Mouse (Mus musculus): ENCODE measurements around the gene Cadps. TPM values are rescaled to one million over a fixed set of nuclear protein-coding genes. Genes with fewer than 3 reads are reported as not detected.

Gene Cadps
- polyA plus RNA-seq, 1 experiment = 187 TPM

DNA sequence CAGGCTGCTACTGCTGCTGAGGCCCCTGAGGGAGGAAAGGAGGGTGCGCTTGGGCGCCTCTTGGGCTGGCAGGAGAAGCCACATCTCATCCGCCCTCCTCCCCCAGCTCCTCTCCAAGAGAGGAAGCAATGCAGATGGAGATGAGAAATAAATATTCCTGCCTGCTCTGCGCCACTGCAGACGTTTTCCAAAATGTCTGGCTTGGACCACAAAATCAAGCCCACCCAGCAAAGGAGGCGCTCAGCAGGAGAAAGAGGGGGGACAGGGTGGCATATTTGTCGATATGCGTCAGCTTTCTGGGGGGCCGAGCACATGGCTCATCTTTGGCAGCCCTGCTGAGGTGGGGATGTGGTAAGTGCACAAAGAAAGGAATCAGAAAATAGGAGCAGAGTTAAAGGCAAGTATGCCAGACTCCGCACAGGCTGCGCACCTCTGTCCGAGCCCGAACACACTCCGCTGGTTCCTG lies 385.9 kb downstream of the Cadps start:
- Histone ChIP-seq H3K4me1 (ENCODE audit: control insufficient read depth, insufficient read depth, low read length) (peaks cover 3% of the 10 kb centered on the region), H3K27ac (ENCODE audit: insufficient read depth, low read length) (peak overlapping the region; percentile 61; the same call in 1 of the 2 replicates), H3K4me3 (ENCODE audit: insufficient read depth, low read length) (no peak overlapping the region)
- TF ChIP-seq POLR2A (IDR thresholded peaks at IDR 0.05; ENCODE audit: extremely low read depth, insufficient read depth, low read length) = no peak
- TF ChIP-seq CTCF (IDR thresholded peaks at IDR 0.05; ENCODE audit: extremely low read depth, insufficient read depth, low read length) = no peak

DNA sequence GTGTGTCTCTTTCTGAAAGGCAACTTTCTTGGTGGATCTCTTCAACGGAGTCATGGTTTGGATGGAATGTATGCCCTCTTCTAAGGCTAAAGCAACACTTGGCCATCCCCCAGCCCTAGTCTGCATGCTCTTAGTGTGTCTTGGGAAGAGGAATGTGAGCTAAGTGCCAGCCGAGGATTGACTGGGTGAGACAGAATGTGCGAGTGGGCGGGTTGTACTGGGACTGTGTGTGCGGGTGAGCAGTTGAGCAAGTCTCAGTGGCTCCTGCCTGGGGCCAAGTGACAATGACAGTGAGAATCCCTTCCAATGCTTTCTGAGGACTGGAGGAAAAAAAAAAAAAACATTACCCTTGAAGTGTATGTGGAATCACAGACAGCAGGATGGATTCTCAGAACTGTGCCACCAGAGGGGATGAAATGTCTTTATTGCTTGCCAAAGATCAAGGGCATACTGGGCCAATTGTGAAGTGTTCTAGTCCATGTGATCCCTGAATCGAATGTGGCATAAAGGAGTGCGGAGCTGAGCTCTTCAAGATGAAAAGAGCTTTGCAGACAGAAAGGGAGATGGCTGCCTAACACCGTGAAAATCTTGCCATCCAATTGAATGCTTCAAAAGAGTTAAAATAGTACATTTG lies 394.7 kb downstream of the Cadps start:
- Histone ChIP-seq H3K27ac (ENCODE audit: insufficient read depth, low read length) (no peak overlapping the region), H3K4me3 (ENCODE audit: insufficient read depth, low read length) (no peak overlapping the region), H3K4me1 (ENCODE audit: control insufficient read depth, insufficient read depth, low read length) (peaks cover 2% of the 10 kb centered on the region; the same call in 1 of the 2 replicates)
- TF ChIP-seq CTCF (IDR thresholded peaks at IDR 0.05; ENCODE audit: extremely low read depth, insufficient read depth, low read length) (no peak), POLR2A (IDR thresholded peaks at IDR 0.05; ENCODE audit: extremely low read depth, insufficient read depth, low read length) (no peak)

DNA sequence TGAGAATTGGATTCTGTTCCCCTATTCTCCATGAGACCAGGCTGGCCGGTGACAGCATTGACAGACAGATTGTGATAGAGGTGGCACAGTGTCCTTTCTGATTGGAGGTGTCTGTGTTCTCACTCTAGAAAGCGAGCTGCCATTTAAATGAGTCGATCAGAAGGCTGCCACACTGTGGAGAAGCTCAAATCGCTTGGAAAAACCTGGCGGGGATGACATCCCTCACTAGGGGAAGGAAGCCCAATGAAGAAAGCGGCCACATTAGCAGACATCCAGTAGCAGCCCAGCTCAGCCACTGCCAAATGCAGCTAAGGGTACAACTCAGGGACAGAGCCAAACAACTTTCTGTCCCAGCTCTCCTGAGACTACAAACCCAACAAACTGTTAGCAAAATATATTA lies 397.6 kb downstream of the Cadps start:
- H3K4me1 ChIP-seq (ENCODE audit: control insufficient read depth, insufficient read depth, low read length) = peaks cover 2% of the 10 kb centered on the region; the same call in 1 of the 2 replicates
- no peak overlapping the region for H3K27ac ChIP-seq (ENCODE audit: insufficient read depth, low read length)
- H3K4me3 ChIP-seq (ENCODE audit: insufficient read depth, low read length) = no peak overlapping the region
- TF ChIP-seq POLR2A (IDR thresholded peaks at IDR 0.05; ENCODE audit: extremely low read depth, insufficient read depth, low read length) (no peak), CTCF (IDR thresholded peaks at IDR 0.05; ENCODE audit: extremely low read depth, insufficient read depth, low read length) (no peak)

DNA sequence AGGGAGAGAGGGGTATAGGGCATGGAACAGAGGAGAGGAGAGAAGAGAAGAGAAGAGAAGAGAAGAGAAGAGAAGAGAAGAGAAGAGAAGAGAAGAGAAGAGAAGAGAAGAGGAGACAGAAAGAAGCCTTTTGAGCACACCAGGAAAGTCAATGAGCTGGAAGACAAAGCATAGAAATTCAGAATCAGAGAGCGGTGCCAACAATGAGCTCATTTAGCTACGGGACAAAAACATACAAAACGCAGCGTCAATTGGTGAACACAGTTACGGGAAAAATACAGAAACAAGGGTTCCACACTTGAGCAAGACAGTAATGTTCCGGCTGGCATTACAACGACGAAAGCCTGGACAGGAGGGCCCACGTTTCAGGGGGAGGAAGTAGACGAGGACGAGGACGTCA lies 412.6 kb downstream of the Cadps start:
- Histone ChIP-seq H3K27ac (ENCODE audit: insufficient read depth, low read length) (no peak overlapping the region), H3K4me1 (ENCODE audit: control insufficient read depth, insufficient read depth, low read length) (no peaks in the 10 kb centered on the region), H3K4me3 (ENCODE audit: insufficient read depth, low read length) (no peak overlapping the region)
- TF ChIP-seq POLR2A (IDR thresholded peaks at IDR 0.05; ENCODE audit: extremely low read depth, insufficient read depth, low read length) (no peak), CTCF (IDR thresholded peaks at IDR 0.05; ENCODE audit: extremely low read depth, insufficient read depth, low read length) (no peak)

DNA sequence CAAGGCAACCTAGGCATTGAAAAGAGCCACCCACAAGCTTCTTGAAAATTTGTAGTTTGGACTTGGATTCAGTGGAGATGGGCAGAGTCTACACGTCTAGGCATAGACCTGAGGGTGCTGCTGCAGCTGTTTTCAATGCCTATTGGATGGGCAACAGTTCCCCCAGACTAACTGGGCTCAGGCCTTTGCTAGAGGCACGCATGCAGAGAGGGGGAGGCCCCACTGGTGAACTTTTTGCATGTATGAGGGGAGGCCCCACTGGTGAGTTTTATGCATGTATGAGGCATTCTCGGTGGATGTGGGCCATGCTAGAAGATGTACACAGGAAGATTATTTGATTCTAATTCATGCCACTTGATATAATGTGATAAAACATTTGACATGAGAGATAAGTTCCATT lies 413.1 kb downstream of the Cadps start:
- Histone ChIP-seq H3K4me3 (ENCODE audit: insufficient read depth, low read length) (no peak overlapping the region), H3K4me1 (ENCODE audit: control insufficient read depth, insufficient read depth, low read length) (no peaks in the 10 kb centered on the region), H3K27ac (ENCODE audit: insufficient read depth, low read length) (no peak overlapping the region)
- TF ChIP-seq POLR2A (IDR thresholded peaks at IDR 0.05; ENCODE audit: extremely low read depth, insufficient read depth, low read length) (no peak), CTCF (IDR thresholded peaks at IDR 0.05; ENCODE audit: extremely low read depth, insufficient read depth, low read length) (no peak)

DNA sequence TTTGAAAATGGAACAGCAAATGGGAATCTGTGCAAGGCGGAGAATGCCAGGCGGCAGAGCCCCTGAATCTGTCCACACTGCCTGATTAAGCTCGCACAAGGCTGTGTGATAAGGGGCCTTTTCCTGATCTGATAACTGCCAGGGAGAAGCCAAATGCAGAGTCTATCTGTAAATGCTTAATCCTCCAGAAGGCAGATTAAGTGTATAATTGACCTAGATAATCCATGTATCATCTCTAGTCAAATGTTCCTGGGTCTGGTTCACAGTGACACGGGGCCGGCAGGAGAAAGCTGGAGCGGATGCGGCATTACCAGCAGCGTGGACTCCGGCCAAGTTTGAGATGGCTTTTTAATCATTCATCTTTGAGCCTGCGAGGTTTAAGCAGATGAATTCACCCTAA lies 416.3 kb downstream of the Cadps start:
- no peaks in the 10 kb centered on the region for H3K4me1 ChIP-seq (ENCODE audit: control insufficient read depth, insufficient read depth, low read length)
- H3K4me3 ChIP-seq (ENCODE audit: insufficient read depth, low read length) = no peak overlapping the region
- no peak overlapping the region for H3K27ac ChIP-seq (ENCODE audit: insufficient read depth, low read length)
- TF ChIP-seq CTCF (IDR thresholded peaks at IDR 0.05; ENCODE audit: extremely low read depth, insufficient read depth, low read length) (no peak), POLR2A (IDR thresholded peaks at IDR 0.05; ENCODE audit: extremely low read depth, insufficient read depth, low read length) (no peak)

DNA sequence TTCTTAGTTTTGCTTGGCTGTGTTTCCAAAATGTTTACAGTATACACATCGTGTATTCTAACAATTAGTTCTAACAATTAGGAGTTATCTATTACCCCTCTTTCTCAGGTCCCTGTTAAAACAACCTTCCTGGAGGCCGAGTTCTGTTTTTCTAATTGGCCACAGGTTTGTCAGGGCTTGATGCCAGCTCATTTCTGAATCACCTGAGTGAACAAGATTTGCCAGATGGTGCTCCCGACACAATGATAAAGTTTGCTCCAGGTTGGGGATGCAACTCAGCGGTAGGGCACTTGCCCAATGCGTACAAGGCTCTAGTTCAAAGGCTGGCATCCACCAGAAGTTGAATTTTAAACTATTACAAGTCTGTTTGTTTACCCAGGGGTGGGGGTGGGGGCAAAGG lies 417.7 kb downstream of the Cadps start:
- Histone ChIP-seq H3K27ac (ENCODE audit: insufficient read depth, low read length) (no peak overlapping the region), H3K4me3 (ENCODE audit: insufficient read depth, low read length) (no peak overlapping the region), H3K4me1 (ENCODE audit: control insufficient read depth, insufficient read depth, low read length) (no peaks in the 10 kb centered on the region)
- no peak for TF ChIP-seq POLR2A (IDR thresholded peaks at IDR 0.05; ENCODE audit: extremely low read depth, insufficient read depth, low read length)
- no peak for TF ChIP-seq CTCF (IDR thresholded peaks at IDR 0.05; ENCODE audit: extremely low read depth, insufficient read depth, low read length)

DNA sequence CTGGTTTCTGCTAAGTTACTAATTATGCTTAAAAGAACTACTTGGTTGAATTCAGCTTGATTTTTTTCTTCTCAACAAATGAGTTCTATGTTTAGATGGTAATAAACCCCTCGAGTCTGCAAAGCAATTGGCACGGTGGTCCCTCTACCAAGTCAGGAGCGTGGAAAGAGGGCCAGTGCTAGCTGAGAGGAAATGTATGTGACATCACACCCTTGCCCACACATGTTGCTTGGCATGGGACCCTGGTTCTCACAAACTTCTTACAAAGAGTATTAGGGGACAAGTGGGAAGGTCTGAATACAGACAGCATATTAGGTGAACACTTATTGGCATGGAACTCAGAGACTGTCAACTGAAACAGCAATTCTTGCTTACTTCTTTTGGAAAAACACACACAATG lies 418.2 kb downstream of the Cadps start:
- TF ChIP-seq CTCF (IDR thresholded peaks at IDR 0.05; ENCODE audit: extremely low read depth, insufficient read depth, low read length) (no peak), POLR2A (IDR thresholded peaks at IDR 0.05; ENCODE audit: extremely low read depth, insufficient read depth, low read length) (no peak)
- no peak overlapping the region for H3K27ac ChIP-seq (ENCODE audit: insufficient read depth, low read length)

DNA sequence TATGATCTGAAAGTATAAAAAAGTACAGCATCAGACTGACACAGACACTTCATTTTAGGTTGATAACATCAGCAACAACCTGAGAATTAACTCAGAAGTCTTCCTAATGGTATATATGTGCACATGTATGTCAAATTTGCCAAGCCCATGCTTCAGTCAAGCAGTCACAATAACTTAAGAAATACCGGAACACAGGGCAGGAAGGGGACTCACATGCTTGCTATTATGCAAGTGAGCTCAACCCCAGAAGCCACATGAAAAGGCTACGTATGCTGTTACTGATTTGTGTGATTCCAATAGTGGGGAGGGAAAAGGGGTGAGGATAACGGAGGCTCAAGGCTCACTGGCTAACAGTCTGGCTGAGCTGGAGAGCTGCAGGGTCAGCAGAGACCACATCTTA lies 418.8 kb downstream of the Cadps start:
- Histone ChIP-seq H3K4me3 (ENCODE audit: insufficient read depth, low read length) (no peak overlapping the region), H3K4me1 (ENCODE audit: control insufficient read depth, insufficient read depth, low read length) (no peaks in the 10 kb centered on the region), H3K27ac (ENCODE audit: insufficient read depth, low read length) (no peak overlapping the region)
- TF ChIP-seq CTCF (IDR thresholded peaks at IDR 0.05; ENCODE audit: extremely low read depth, insufficient read depth, low read length) (no peak), POLR2A (IDR thresholded peaks at IDR 0.05; ENCODE audit: extremely low read depth, insufficient read depth, low read length) (no peak)

More for the DNA sequence above, 418.2 kb downstream of the Cadps start:
- H3K4me1 ChIP-seq (ENCODE audit: control insufficient read depth, insufficient read depth, low read length) = no peaks in the 10 kb centered on the region
- H3K4me3 ChIP-seq (ENCODE audit: insufficient read depth, low read length) = no peak overlapping the region

DNA sequence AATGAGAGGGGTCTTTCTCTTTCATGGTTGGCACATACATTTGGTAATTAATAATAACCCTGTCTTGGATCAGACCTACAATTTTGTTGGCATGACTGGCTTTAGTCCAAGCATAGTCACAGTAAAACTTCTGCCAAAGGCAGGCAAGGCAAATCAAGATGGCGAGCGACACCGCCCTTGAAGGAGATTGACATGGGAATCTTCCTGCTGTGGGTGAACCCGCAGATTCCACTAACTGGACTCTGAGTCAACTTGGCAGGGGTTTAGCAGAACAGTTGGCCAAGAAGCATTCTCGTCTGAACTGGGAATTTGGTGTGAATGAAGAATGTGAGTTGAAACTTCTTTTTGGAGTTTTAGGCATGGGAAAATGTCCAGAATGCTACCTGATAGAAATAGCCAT lies 422.8 kb downstream of the Cadps start:
- Histone ChIP-seq H3K27ac (ENCODE audit: insufficient read depth, low read length) (no peak overlapping the region), H3K4me1 (ENCODE audit: control insufficient read depth, insufficient read depth, low read length) (no peaks in the 10 kb centered on the region), H3K4me3 (ENCODE audit: insufficient read depth, low read length) (no peak overlapping the region)
- TF ChIP-seq CTCF (IDR thresholded peaks at IDR 0.05; ENCODE audit: extremely low read depth, insufficient read depth, low read length) (no peak), POLR2A (IDR thresholded peaks at IDR 0.05; ENCODE audit: extremely low read depth, insufficient read depth, low read length) (no peak)
